Mouse (Mus musculus): ENCODE results near the gene Mamld1. TPM values are rescaled to one million over a fixed set of nuclear protein-coding genes. Genes with fewer than 3 reads are reported as not detected.

The Mamld1 gene
- total and polyA plus RNA-seq, 3 experiments = not detected

DNA sequence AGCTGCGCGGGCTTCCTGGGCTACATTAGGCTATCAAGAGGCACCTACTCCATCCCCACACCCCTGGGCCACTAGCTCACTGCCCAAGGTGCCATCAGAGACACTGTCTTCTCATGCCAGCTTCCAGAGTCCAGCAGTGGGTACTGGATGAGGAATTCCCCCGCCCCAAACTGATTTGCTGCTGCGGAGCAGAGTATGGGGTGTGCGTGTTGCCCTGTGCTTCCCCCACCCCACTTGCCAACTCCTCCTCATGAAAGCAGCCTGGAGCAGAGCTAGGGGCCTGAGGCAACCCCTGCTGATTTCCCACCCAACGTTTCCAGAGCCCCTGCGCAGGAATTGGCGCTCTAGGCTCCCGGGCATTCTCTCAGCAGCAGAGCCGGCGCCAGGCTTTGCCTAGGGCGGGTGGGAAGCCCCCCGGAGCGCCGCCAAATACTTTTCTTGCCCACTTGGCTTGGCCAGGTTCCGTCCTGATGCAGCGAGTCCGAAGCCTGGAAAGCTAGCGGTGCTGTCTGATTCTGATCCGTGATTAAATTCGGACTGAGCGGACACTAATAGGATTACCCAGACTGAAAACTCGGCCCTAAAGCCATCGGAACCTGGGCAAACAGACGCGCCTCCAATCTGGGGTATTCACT, 738 bp downstream of the Mamld1 start:
- Histone ChIP-seq H3K27me3 (ENCODE audit: control insufficient read depth in 1 of 2, insufficient read depth in 2 of 2, low read length in 2 of 2) (no peaks in the 10 kb centered on the region; a peak in 1 of 4 replicates), H3K4me3 (ENCODE audit: control insufficient read depth in 1 of 2, insufficient read depth in 1 of 2, low read depth in 2 of 2, low read length in 2 of 2) (no peak overlapping the region)

DNA sequence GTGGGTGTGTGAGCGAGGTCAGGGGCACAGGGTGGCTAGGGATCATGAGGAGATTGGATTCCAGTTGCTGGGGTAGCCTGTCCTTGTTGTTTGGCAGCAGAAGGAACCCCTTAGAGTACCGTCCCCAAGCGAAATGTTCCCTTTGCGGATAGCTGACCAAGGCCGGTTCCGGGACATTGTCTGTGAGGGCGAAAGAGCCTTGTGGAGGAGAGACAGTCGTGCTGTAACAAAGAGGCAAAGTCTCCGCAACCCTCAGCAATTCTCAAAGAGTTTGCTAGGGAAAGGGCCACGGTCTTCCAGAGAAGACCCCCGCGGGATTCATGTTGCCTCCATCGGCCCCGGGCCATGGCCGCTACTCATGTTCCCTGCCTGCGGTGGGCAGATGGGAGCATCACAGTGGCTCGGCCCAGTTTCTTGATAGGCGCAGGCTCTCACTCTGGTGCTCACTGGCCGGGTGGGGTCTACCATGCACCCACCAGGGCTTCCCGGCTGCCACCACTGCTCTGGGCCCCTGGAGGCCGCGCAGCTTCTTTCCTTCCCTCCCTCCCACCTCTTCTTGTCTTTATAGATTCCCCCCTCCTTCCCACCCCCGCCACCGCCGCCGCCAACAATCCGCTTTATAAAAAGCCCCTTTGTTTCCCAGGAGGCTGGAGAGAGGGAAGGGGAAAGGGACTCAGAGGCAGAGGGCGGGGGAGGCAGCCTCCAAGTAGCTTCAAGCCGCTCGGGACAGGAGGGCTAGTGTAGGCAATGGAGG, 1.5 kb downstream of the Mamld1 start:
- DNase-seq (ENCODE audit: low read depth, low spot score) = no peak
- H3K4me3 ChIP-seq (ENCODE audit: control insufficient read depth in 1 of 2, insufficient read depth in 1 of 2, low read depth in 2 of 2, low read length in 2 of 2) = no peak overlapping the region
- no peaks in the 10 kb centered on the region for H3K4me1 ChIP-seq (ENCODE audit: control insufficient read depth in 1 of 2, insufficient read depth in 2 of 2, low read length in 2 of 2)
- TF ChIP-seq GABPA (IDR thresholded peaks at IDR 0.05; ENCODE audit: low read depth, low read length) (no peak), UBTF (IDR thresholded peaks at IDR 0.05; ENCODE audit: borderline replicate concordance, insufficient read depth, low read depth, low read length) (no peak), NRF1 (IDR thresholded peaks at IDR 0.05; ENCODE audit: insufficient read depth, low read depth, low read length, poor library complexity, severe bottlenecking) (no peak)
- H3K27me3 ChIP-seq (ENCODE audit: control insufficient read depth in 1 of 2, insufficient read depth in 2 of 2, low read length in 2 of 2) = no peaks in the 10 kb centered on the region; a peak in 1 of 4 replicates
- no peaks in the 10 kb centered on the region for H3K79me2 ChIP-seq (ENCODE audit: control insufficient read depth, insufficient read depth, low read length, poor library complexity)
- H3K27ac ChIP-seq (ENCODE audit: control insufficient read depth, low read depth, low read length) = no peak overlapping the region
- H3K9ac ChIP-seq (ENCODE audit: control insufficient read depth, low read depth, low read length, poor library complexity, severe bottlenecking) = no peak overlapping the region
- H3K36me3 ChIP-seq (ENCODE audit: control insufficient read depth in 1 of 2, insufficient read depth in 2 of 2, low read length in 2 of 2) = no peaks in the 10 kb centered on the region
- H3K9me3 ChIP-seq (replicated peaks; ENCODE audit: insufficient read depth, low read length) = no peaks in the 10 kb centered on the region

More for the DNA sequence above, 738 bp downstream of the Mamld1 start:
- no peaks in the 10 kb centered on the region for H3K36me3 ChIP-seq (ENCODE audit: control insufficient read depth in 1 of 2, insufficient read depth in 2 of 2, low read length in 2 of 2)
- H3K27ac ChIP-seq (ENCODE audit: control insufficient read depth, low read depth, low read length) = no peak overlapping the region
- H3K9ac ChIP-seq (ENCODE audit: control insufficient read depth, low read depth, low read length, poor library complexity, severe bottlenecking) = no peak overlapping the region
- TF ChIP-seq BHLHE40 (IDR thresholded peaks at IDR 0.05; ENCODE audit: borderline replicate concordance, low read depth, low read length) = no peak
- TF ChIP-seq GABPA (IDR thresholded peaks at IDR 0.05; ENCODE audit: low read depth, low read length) = no peak
- TF ChIP-seq SMC3 (IDR thresholded peaks at IDR 0.05; ENCODE audit: low read depth, low read length) = no peak
- TF ChIP-seq ZMIZ1 (IDR thresholded peaks at IDR 0.05; ENCODE audit: low read depth, low read length) = no peak
- no peak for TF ChIP-seq HCFC1 (IDR thresholded peaks at IDR 0.05; ENCODE audit: low read depth, low read length)
- TF ChIP-seq SIN3A (IDR thresholded peaks at IDR 0.05; ENCODE audit: low read length) = no peak
- TF ChIP-seq ETS1 (IDR thresholded peaks at IDR 0.05; ENCODE audit: low read depth, low read length) = no peak
- TF ChIP-seq POLR2AphosphoS2 (IDR thresholded peaks at IDR 0.05; ENCODE audit: low read length) = no peak
- TF ChIP-seq MAFK (IDR thresholded peaks at IDR 0.05; ENCODE audit: borderline replicate concordance, low read depth, low read length) = no peak
- no peak for TF ChIP-seq CTCF (IDR thresholded peaks at IDR 0.05 in 2 of 3, conservative IDR thresholded peaks at IDR 0.05 in 1 of 3; ENCODE audit: control insufficient read depth in 1 of 3, insufficient read depth in 1 of 3, low read depth in 2 of 3, low read length in 3 of 3, poor library complexity in 1 of 3, severe bottlenecking in 1 of 3)
- H3K79me2 ChIP-seq (ENCODE audit: control insufficient read depth, insufficient read depth, low read length, poor library complexity) = no peaks in the 10 kb centered on the region
- DNase-seq (ENCODE audit: low read depth, low spot score) = no peak
- H3K4me1 ChIP-seq (ENCODE audit: control insufficient read depth in 1 of 2, insufficient read depth in 2 of 2, low read length in 2 of 2) = no peaks in the 10 kb centered on the region
- no peaks in the 10 kb centered on the region for H3K9me3 ChIP-seq (replicated peaks; ENCODE audit: insufficient read depth, low read length)

DNA sequence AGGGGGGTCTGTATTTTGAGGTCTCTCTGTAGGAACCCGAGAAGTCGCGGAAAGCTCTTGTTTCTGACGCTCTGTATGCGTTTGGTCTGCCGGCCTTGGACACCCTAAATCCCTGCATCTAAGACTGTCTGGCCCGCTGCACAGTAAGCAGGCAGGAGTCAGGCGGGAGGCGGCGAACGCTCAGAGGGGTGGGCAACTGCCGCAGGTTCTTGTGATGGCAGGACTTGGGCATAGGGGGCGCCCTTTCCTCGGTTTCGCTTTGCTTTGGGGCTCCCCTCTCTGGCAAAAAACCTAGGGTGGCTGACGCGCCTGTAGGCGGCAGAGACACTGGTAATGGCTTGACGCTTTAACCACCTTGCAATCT, 2.0 kb downstream of the Mamld1 start:
- no peaks in the 10 kb centered on the region for H3K4me1 ChIP-seq (ENCODE audit: control insufficient read depth in 1 of 2, insufficient read depth in 2 of 2, low read length in 2 of 2)
- no peak overlapping the region for H3K4me3 ChIP-seq (ENCODE audit: control insufficient read depth in 1 of 2, insufficient read depth in 1 of 2, low read depth in 2 of 2, low read length in 2 of 2)
- no peaks in the 10 kb centered on the region for H3K9me3 ChIP-seq (replicated peaks; ENCODE audit: insufficient read depth, low read length)
- DNase-seq (ENCODE audit: low read depth, low spot score) = no peak
- no peaks in the 10 kb centered on the region; a peak in 1 of 4 replicates for H3K27me3 ChIP-seq (ENCODE audit: control insufficient read depth in 1 of 2, insufficient read depth in 2 of 2, low read length in 2 of 2)
- no peaks in the 10 kb centered on the region for H3K79me2 ChIP-seq (ENCODE audit: control insufficient read depth, insufficient read depth, low read length, poor library complexity)
- H3K9ac ChIP-seq (ENCODE audit: control insufficient read depth, low read depth, low read length, poor library complexity, severe bottlenecking) = no peak overlapping the region
- no peaks in the 10 kb centered on the region for H3K36me3 ChIP-seq (ENCODE audit: control insufficient read depth in 1 of 2, insufficient read depth in 2 of 2, low read length in 2 of 2)
- no peak overlapping the region for H3K27ac ChIP-seq (ENCODE audit: control insufficient read depth, low read depth, low read length)
- TF ChIP-seq E2F4 (IDR thresholded peaks at IDR 0.05; ENCODE audit: borderline replicate concordance, low read depth, low read length) (no peak), ETS1 (IDR thresholded peaks at IDR 0.05; ENCODE audit: low read depth, low read length) (no peak), NRF1 (IDR thresholded peaks at IDR 0.05; ENCODE audit: insufficient read depth, low read depth, low read length, poor library complexity, severe bottlenecking) (no peak), ZMIZ1 (IDR thresholded peaks at IDR 0.05; ENCODE audit: low read depth, low read length) (no peak), GATA1 (IDR thresholded peaks at IDR 0.05; ENCODE audit: low read depth, low read length) (no peak), NELFE (IDR thresholded peaks at IDR 0.05; ENCODE audit: low read depth, low read length) (no peak), RAD21 (IDR thresholded peaks at IDR 0.05; ENCODE audit: low read depth, low read length) (no peak), USF1 (IDR thresholded peaks at IDR 0.05; ENCODE audit: low read depth, low read length) (no peak), ZKSCAN1 (IDR thresholded peaks at IDR 0.05; ENCODE audit: low read depth, low read length) (no peak), RCOR1 (IDR thresholded peaks at IDR 0.05; ENCODE audit: low read depth, low read length) (no peak), TCF12 (IDR thresholded peaks at IDR 0.05; ENCODE audit: low read depth, low read length) (no peak), SIN3A (IDR thresholded peaks at IDR 0.05; ENCODE audit: low read length) (no peak)

Measured in MEL (cell line).